Mouse (Mus musculus) brain, embryonic 14.5 days (tissue): ENCODE measurements around the gene Eif2ak1. TPM values are rescaled to one million over a fixed set of nuclear protein-coding genes. Genes with fewer than 3 reads are reported as not detected.

Experiments
- DNase-seq: peaks from one replicate; pipeline ENCODE4 v3.0.0-alpha.2; 2011; ENCODE audit warnings: low read depth
- CTCF ChIP-seq: fragments of 200-500 bp; IDR thresholded peaks from 2 replicates; pipeline ENCODE4 v1.5.1; 2012; ENCODE audit warnings: inconsistent platforms, mild to moderate bottlenecking, moderate library complexity, borderline replicate concordance; ENCODE audit not compliant: insufficient read depth, insufficient read length; ENCODE audit errors: extremely low read depth
- POLR2A ChIP-seq: fragments of 200-500 bp; IDR thresholded peaks from 2 replicates; pipeline ENCODE4 v1.6.1; 2012; ENCODE audit warnings: mild to moderate bottlenecking, inconsistent platforms, borderline replicate concordance; ENCODE audit not compliant: poor library complexity, insufficient read depth, insufficient read length, severe bottlenecking; ENCODE audit errors: extremely low read depth
- polyA plus RNA-seq: library from polyadenylated mRNA; depleted of rRNA; stranded (reverse); fragments of >200 nt; gene quantifications from 2 replicates; pipeline ENCODE4 v1.2.3, GENCODE M21; 2012

Eif2ak1 gene
- polyA plus RNA-seq, 1 experiment, result 31.8 TPM

GRCm38 (mm10) chr5:143819906-143820660 lies 2.5 kb downstream of the Eif2ak1 start:
- TF ChIP-seq CTCF (no peak), POLR2A (no peak)
- no peak for DNase-seq

- TF ChIP-seq CTCF, result no peak
- no peak for TF ChIP-seq POLR2A
- DNase-seq, result no peak
Observed at GRCm38 (mm10) chr5:143820820-143821219, 3.2 kb downstream of the Eif2ak1 start.

- no peak for TF ChIP-seq CTCF
- no peak for TF ChIP-seq POLR2A
- DNase-seq, result no peak
Observed at GRCm38 (mm10) chr5:143871547-143872169, 54.1 kb downstream of the Eif2ak1 start.

GRCm38 (mm10) chr5:143874571-143874970 lies 57.0 kb downstream of the Eif2ak1 start:
- no peak for DNase-seq
- TF ChIP-seq CTCF (no peak), POLR2A (no peak)

- no peak for TF ChIP-seq POLR2A
- no peak for TF ChIP-seq CTCF
- DNase-seq, result no peak
Observed at GRCm38 (mm10) chr5:143885274-143885673, 67.7 kb downstream of the Eif2ak1 start.

- no peak for TF ChIP-seq POLR2A
- no peak for TF ChIP-seq CTCF
- no peak for DNase-seq
Observed at GRCm38 (mm10) chr5:143890741-143891140, 73.2 kb downstream of the Eif2ak1 start.

GRCm38 (mm10) chr5:143892255-143892886 lies 74.8 kb downstream of the Eif2ak1 start:
- no peak for TF ChIP-seq CTCF
- no peak for TF ChIP-seq POLR2A
- no peak for DNase-seq

- no peak for DNase-seq
- TF ChIP-seq CTCF (no peak), POLR2A (no peak)
Observed at GRCm38 (mm10) chr5:143893396-143893795, 75.8 kb downstream of the Eif2ak1 start.

GRCm38 (mm10) chr5:143897635-143898330 lies 80.2 kb downstream of the Eif2ak1 start, which contains the start of gene Ankrd61:
Gene Ankrd61 (minus strand): TSS chr5:143897685.
- DNase-seq, result no peak
- no peak for TF ChIP-seq POLR2A
- no peak for TF ChIP-seq CTCF

GRCm38 (mm10) chr5:143902111-143902510 lies 84.5 kb downstream of the Eif2ak1 start:
- no peak for DNase-seq

GRCm38 (mm10) chr5:143903813-143904212 lies 86.2 kb downstream of the Eif2ak1 start:
- TF ChIP-seq POLR2A (no peak), CTCF (no peak)

More at GRCm38 (mm10) chr5:143902111-143902510, 84.5 kb downstream of the Eif2ak1 start:
- no peak for TF ChIP-seq CTCF
- TF ChIP-seq POLR2A, result no peak

More at GRCm38 (mm10) chr5:143903813-143904212, 86.2 kb downstream of the Eif2ak1 start:
- DNase-seq, result no peak
